Mouse (Mus musculus): ENCODE measurements at regions not wholly inside any gene's neighbourhood (a gene's known extent, or its start where the extent isn't known, plus 50 kb on each side); places are given as distances from the start of the nearest gene placed in this dataset.

DNA sequence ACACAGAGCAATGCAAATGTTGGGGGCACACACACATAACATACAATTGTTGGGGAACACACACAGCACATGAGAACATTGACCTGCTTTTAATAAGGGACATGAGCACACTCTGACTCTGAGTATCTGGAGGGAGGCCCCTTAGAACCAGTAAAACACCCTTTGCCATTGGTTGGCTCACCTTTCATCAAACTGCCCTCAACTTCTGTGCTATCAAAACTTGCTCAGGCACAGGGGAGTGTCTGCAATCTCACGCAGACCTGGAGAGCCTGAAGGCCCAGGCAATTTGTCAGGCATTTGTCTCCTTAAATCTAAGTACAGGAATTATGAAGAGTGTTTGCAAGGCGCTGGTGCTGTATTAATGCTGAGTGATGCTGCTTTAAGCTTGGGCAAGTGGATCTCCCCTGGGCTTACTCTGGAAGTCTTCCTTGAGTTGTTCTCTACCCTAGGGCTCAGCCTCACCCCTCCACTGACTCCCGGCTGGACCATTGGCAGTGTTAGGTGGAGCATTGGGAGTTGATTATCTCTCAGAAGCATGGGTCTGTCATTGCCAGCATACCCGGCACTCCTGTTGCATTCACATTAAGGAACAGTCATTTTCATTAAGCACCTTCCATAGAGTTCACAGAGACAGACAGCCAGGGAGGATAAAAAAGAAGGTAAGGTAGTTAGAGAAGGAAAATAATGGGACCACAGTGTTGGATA lies 235.7 kb upstream of the Runx1 start:
- TF ChIP-seq CTCF (IDR thresholded peaks at IDR 0.05; ENCODE audit: low read depth, low read length) (no peak), TAL1 (conservative IDR thresholded peaks at IDR 0.05; ENCODE audit: low read depth, low read length) (no peak), GATA1 (IDR thresholded peaks at IDR 0.05; ENCODE audit: borderline replicate concordance, low read length) (no peak), POLR2AphosphoS5 (IDR thresholded peaks at IDR 0.05; ENCODE audit: insufficient replicate concordance, low read depth, low read length) (no peak), GATA2 (IDR thresholded peaks at IDR 0.05; ENCODE audit: borderline replicate concordance, low read depth, low read length) (no peak)
